Mouse (Mus musculus) CH12.LX (cell line): ENCODE measurements around the gene Arsb. TPM values are rescaled to one million over a fixed set of nuclear protein-coding genes. Genes with fewer than 3 reads are reported as not detected.

ENCODE experiments used
- DNase-seq: peaks from one replicate; pipeline ENCODE4 v3.0.0-alpha.2; 2013; ENCODE audit errors: extremely low read depth
- H3K27ac ChIP-seq: 2 replicates; pipeline ENCODE4 v1.5.1; 2012; ENCODE audit warnings: low read depth, mild to moderate bottlenecking, control low read depth, moderate library complexity; ENCODE audit not compliant: insufficient read depth
- H3K27me3 ChIP-seq: replicated peaks from 2 replicates; pipeline ENCODE3; 2012; ENCODE audit warnings: inconsistent platforms
- H3K36me3 ChIP-seq, 2 experiments: replicated peaks in 1 of 2; 2 replicates each; pipeline versions ENCODE3 to v1.6.1; 2012; ENCODE audit warnings: inconsistent platforms in 1 of 2, low read length in 1 of 2, mild to moderate bottlenecking in 1 of 2, mixed read lengths in 1 of 2, moderate library complexity in 1 of 2; ENCODE audit not compliant: control insufficient read depth in 1 of 2, insufficient read depth in 1 of 2
- H3K4me1 ChIP-seq, 2 experiments: 2 replicates each; pipeline ENCODE4 v1.6.1; 2012; ENCODE audit warnings: inconsistent platforms in 1 of 2, moderate library complexity in 1 of 2; ENCODE audit not compliant: insufficient read depth in 2 of 2, control insufficient read depth in 1 of 2
- H3K4me2 ChIP-seq: 2 replicates; pipeline ENCODE4 v1.6.1; 2012; ENCODE audit warnings: low read depth, mild to moderate bottlenecking, control low read depth; ENCODE audit not compliant: poor library complexity, insufficient read depth, severe bottlenecking
- H3K4me3 ChIP-seq, 3 experiments: fragments of 150-350 bp in 1 of 3; sonication (generic) in 1 of 3; replicated peaks in 1 of 3; 2 replicates each; pipeline versions ENCODE3 to v1.5.1; 2011 to 2012; ENCODE audit warnings: low read depth in 2 of 3, low read length in 2 of 3, mild to moderate bottlenecking in 2 of 3, moderate library complexity in 2 of 3, control low read depth in 1 of 3, improper control_type of control experiment in 1 of 3, inconsistent platforms in 1 of 3, mixed read lengths in 1 of 3; ENCODE audit not compliant: poor library complexity in 1 of 3
- H3K79me2 ChIP-seq: replicated peaks from 2 replicates; pipeline ENCODE4 v1.6.1; 2012; ENCODE audit warnings: mild to moderate bottlenecking, moderate library complexity; ENCODE audit not compliant: control insufficient read depth, poor library complexity, insufficient read depth, severe bottlenecking; ENCODE audit errors: extremely low read depth
- H3K9ac ChIP-seq: 2 replicates; pipeline ENCODE4 v1.6.1; 2012; ENCODE audit warnings: low read depth, mild to moderate bottlenecking, control low read depth, moderate library complexity; ENCODE audit not compliant: insufficient read depth
- H3K9me3 ChIP-seq: replicated peaks from 2 replicates; pipeline ENCODE3; 2012; ENCODE audit warnings: low read length, inconsistent platforms, mixed read lengths
- BHLHE40 ChIP-seq: IDR thresholded peaks from 2 replicates; pipeline ENCODE4 v1.6.1; 2011; ENCODE audit warnings: mild to moderate bottlenecking, low read depth, low read length, improper control_type of control experiment
- CHD1 ChIP-seq: IDR thresholded peaks from 2 replicates; pipeline ENCODE4 v1.6.1; 2012; ENCODE audit warnings: low read depth, low read length, improper control_type of control experiment, inconsistent platforms
- CHD2 ChIP-seq: IDR thresholded peaks from 2 replicates; pipeline ENCODE4 v1.6.1; 2011; ENCODE audit warnings: low read length, improper control_type of control experiment
- CTCF ChIP-seq, 2 experiments: IDR thresholded peaks in 1 of 2; conservative IDR thresholded peaks in 1 of 2; 2 replicates each; pipeline ENCODE4 v1.5.1; 2011 to 2012; ENCODE audit warnings: low read depth in 2 of 2, low read length in 2 of 2, improper control_type of control experiment in 1 of 2, inconsistent platforms in 1 of 2, mild to moderate bottlenecking in 1 of 2, moderate library complexity in 1 of 2
- ELF1 ChIP-seq: IDR thresholded peaks from 2 replicates; pipeline ENCODE4 v1.6.1; 2014; ENCODE audit warnings: low read depth, mild to moderate bottlenecking, inconsistent platforms, low read length, improper control_type of control experiment
- EP300 ChIP-seq: IDR thresholded peaks from 2 replicates; pipeline ENCODE4 v1.6.1; 2011; ENCODE audit warnings: low read length, improper control_type of control experiment
- ETS1 ChIP-seq: conservative IDR thresholded peaks from 2 replicates; pipeline ENCODE4 v1.6.1; 2012; ENCODE audit warnings: low read depth, mild to moderate bottlenecking, inconsistent platforms, low read length, improper control_type of control experiment, moderate library complexity
- HCFC1 ChIP-seq: IDR thresholded peaks from 2 replicates; pipeline ENCODE4 v1.6.1; 2012; ENCODE audit warnings: low read depth, mild to moderate bottlenecking, inconsistent platforms, low read length, improper control_type of control experiment
- IRF4 ChIP-seq: IDR thresholded peaks from 2 replicates; pipeline ENCODE4 v1.6.1; 2014; ENCODE audit warnings: low read depth, mild to moderate bottlenecking, inconsistent platforms, low read length, improper control_type of control experiment
- JUN ChIP-seq: IDR thresholded peaks from 2 replicates; pipeline ENCODE4 v1.6.1; 2011; ENCODE audit warnings: low read depth, mild to moderate bottlenecking, low read length, improper control_type of control experiment, moderate library complexity; ENCODE audit not compliant: insufficient read depth
- JUND ChIP-seq: conservative IDR thresholded peaks from 2 replicates; pipeline ENCODE4 v1.6.1; 2011; ENCODE audit warnings: low read depth, low read length, improper control_type of control experiment
- KAT2A ChIP-seq: IDR thresholded peaks from 2 replicates; pipeline ENCODE4 v1.6.1; 2012; ENCODE audit warnings: low read length, improper control_type of control experiment, inconsistent platforms; ENCODE audit not compliant: insufficient replicate concordance
- MAX ChIP-seq: IDR thresholded peaks from 2 replicates; pipeline ENCODE4 v1.6.1; 2011; ENCODE audit warnings: low read length, improper control_type of control experiment
- MAZ ChIP-seq: IDR thresholded peaks from 2 replicates; pipeline ENCODE4 v1.6.1; 2012; ENCODE audit warnings: low read depth, mild to moderate bottlenecking, inconsistent platforms, low read length, improper control_type of control experiment, moderate library complexity
- MEF2A ChIP-seq: IDR thresholded peaks from 2 replicates; pipeline ENCODE4 v1.6.1; 2014; ENCODE audit warnings: low read depth, mild to moderate bottlenecking, inconsistent platforms, low read length, improper control_type of control experiment, borderline replicate concordance
- MXI1 ChIP-seq: IDR thresholded peaks from 2 replicates; pipeline ENCODE4 v1.6.1; 2011; ENCODE audit warnings: mild to moderate bottlenecking, low read depth, low read length, improper control_type of control experiment
- MYC ChIP-seq: IDR thresholded peaks from 2 replicates; pipeline ENCODE4 v1.6.1; 2011; ENCODE audit warnings: low read depth, mild to moderate bottlenecking, improper control_type of control experiment, low read length
- PAX5 ChIP-seq: IDR thresholded peaks from 2 replicates; pipeline ENCODE4 v1.6.1; 2012; ENCODE audit warnings: low read length, inconsistent platforms, mixed read lengths
- POLR2AphosphoS2 ChIP-seq: IDR thresholded peaks from 2 replicates; pipeline ENCODE4 v1.6.1; 2011; ENCODE audit warnings: low read depth, low read length, improper control_type of control experiment
- SIN3A ChIP-seq: IDR thresholded peaks from 2 replicates; pipeline ENCODE4 v1.6.1; 2012; ENCODE audit warnings: low read length, improper control_type of control experiment, inconsistent platforms
- TBP ChIP-seq: conservative IDR thresholded peaks from 2 replicates; pipeline ENCODE4 v1.6.1; 2011; ENCODE audit warnings: low read depth, low read length, improper control_type of control experiment
- UBTF ChIP-seq: IDR thresholded peaks from 2 replicates; pipeline ENCODE4 v1.6.1; 2012; ENCODE audit warnings: low read depth, mild to moderate bottlenecking, inconsistent platforms, low read length, improper control_type of control experiment, moderate library complexity
- USF2 ChIP-seq: conservative IDR thresholded peaks from 2 replicates; pipeline ENCODE4 v1.6.1; 2011; ENCODE audit warnings: low read depth, low read length, improper control_type of control experiment
- ZKSCAN1 ChIP-seq: IDR thresholded peaks from 2 replicates; pipeline ENCODE4 v1.6.1; 2012; ENCODE audit warnings: low read depth, inconsistent platforms, low read length, improper control_type of control experiment, borderline replicate concordance
- ZNF384 ChIP-seq: IDR thresholded peaks from 2 replicates; pipeline ENCODE4 v1.6.1; 2012; ENCODE audit warnings: low read depth, low read length, improper control_type of control experiment, inconsistent platforms
- dilution Hi-C: fragments of 300-500 bp; cut with MboI; formaldehyde crosslinking; loops from 2 replicates; pipeline ENCODE4 v1.14.3; 2020; ENCODE audit warnings: low sequenced_read_pairs; ENCODE audit not compliant: extremely low pct_unique_long_range_greater_than_20kb, extremely low pct_ligation_motif_present
- in situ Hi-C: fragments of 300-500 bp; cut with MboI; formaldehyde crosslinking; loops from 3 replicates; pipeline ENCODE4 v1.14.3; 2019; ENCODE audit warnings: low sequenced_read_pairs, low pct_ligation_motif_present, low pct_unique_long_range_greater_than_20kb, mixed read lengths
- polyA plus RNA-seq: library from polyadenylated mRNA; unstranded; fragments of >175 nt; gene quantifications from 2 replicates; pipeline ENCODE4 v1.2.1, GENCODE M21; 2012; ENCODE audit warnings: low read depth; ENCODE audit not compliant: insufficient read length
- total RNA-seq, 2 experiments: library from RNA; depleted of rRNA; stranded (reverse); fragments of 300-350 nt in 1 of 2; fragments of >200 nt in 1 of 2; gene quantifications; 2 replicates each; pipeline ENCODE4 v1.2.3; 2012 to 2014

Gene Arsb
- total and polyA plus RNA-seq, 3 experiments, result 1.0 to 9.8 (median 2.0) TPM

DNA sequence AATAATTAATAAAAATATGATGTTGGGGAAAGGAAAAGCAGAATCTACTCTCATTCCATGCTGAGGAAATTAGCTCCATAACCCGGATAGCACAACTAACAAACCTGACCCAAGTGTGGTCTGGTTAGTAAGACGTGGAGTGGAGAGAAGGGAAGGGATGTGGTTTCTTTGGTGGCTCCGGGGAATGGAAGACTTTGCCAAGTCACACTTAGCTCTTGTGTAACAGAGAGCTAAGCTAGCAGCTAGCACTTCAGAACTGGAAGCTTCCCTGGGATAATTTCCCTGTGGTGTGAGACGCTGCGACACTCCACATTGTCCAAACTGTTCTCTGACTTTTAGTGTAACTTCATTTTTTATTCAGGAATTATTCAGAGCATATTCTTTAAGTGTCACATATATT, 198.7 kb downstream of the Arsb start:
- in situ Hi-C loops, result no loop called here
- TF ChIP-seq MXI1, result no peak
- no peak for TF ChIP-seq ZNF384
- no peak for TF ChIP-seq KAT2A
- TF ChIP-seq ELF1, result no peak
- no peak for TF ChIP-seq EP300
- TF ChIP-seq MAZ, result no peak
- TF ChIP-seq JUN, result no peak
- TF ChIP-seq TBP, result no peak
- no peak for TF ChIP-seq MEF2A
- no peak for TF ChIP-seq CHD1
- TF ChIP-seq JUND, result no peak
- TF ChIP-seq HCFC1, result no peak
- no peak for TF ChIP-seq IRF4
- TF ChIP-seq POLR2AphosphoS2, result no peak
- no peak for TF ChIP-seq MYC
- no peak for TF ChIP-seq UBTF
- no peak for TF ChIP-seq CTCF (conservative IDR thresholded peaks at IDR 0.05 in 1 of 2, IDR thresholded peaks at IDR 0.05 in 1 of 2; ENCODE audit: low read depth in 2 of 2, low read length in 2 of 2)
- no peak for TF ChIP-seq ETS1
- no peak overlapping the region for H3K4me3 ChIP-seq

DNA sequence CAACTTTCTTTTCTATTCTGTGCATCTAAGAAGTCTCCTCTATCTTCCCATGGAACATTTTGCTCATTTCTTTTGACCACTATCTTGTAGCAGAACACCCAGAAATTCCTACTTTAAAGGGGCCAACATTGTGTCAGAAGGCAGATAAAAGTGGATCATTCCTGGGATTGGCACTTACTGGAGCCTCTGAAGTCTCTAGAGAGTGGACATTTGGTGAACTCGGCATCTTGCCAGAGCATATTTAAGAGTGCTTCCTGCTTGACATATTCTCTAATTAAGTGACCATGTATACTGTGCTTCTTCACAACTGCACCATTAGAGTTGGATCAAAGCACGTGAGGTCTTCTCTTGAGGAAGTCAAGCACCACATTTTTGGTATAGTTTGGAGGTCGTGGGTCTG, 201.0 kb downstream of the Arsb start:
- dilution Hi-C loops (no loop called here), in situ Hi-C loops (no loop called here)
- Histone ChIP-seq H3K9ac (no peak overlapping the region), H3K36me3 (no peaks in the 10 kb centered on the region), H3K27me3 (no peaks in the 10 kb centered on the region), H3K9me3 (no peaks in the 10 kb centered on the region), H3K4me2 (no peak overlapping the region), H3K27ac (no peak overlapping the region), H3K4me3 (no peak overlapping the region), H3K79me2 (no peaks in the 10 kb centered on the region), H3K4me1 (peaks cover 0 to 11% of the 10 kb centered on the region in 2 experiments; a peak in 1 of 4 replicates)
- DNase-seq, result no peak
- TF ChIP-seq ZKSCAN1 (no peak), ZNF384 (no peak), BHLHE40 (no peak), ELF1 (no peak), USF2 (no peak), MAX (no peak), EP300 (no peak), SIN3A (no peak), PAX5 (no peak), POLR2AphosphoS2 (no peak), CHD2 (no peak), CTCF (conservative IDR thresholded peaks at IDR 0.05 in 1 of 2, IDR thresholded peaks at IDR 0.05 in 1 of 2; ENCODE audit: low read depth in 2 of 2, low read length in 2 of 2) (no peak), HCFC1 (no peak), MXI1 (no peak), CHD1 (no peak), JUND (no peak)

More for the DNA sequence above, 198.7 kb downstream of the Arsb start:
- Histone ChIP-seq H3K27ac (no peak overlapping the region), H3K4me1 (no peaks in the 10 kb centered on the region), H3K4me2 (no peak overlapping the region), H3K27me3 (no peaks in the 10 kb centered on the region), H3K9ac (no peak overlapping the region), H3K79me2 (no peaks in the 10 kb centered on the region), H3K9me3 (no peaks in the 10 kb centered on the region), H3K36me3 (no peaks in the 10 kb centered on the region)
- dilution Hi-C loops, result no loop called here
- DNase-seq, result no peak
